Mouse (Mus musculus) left cerebral cortex, postnatal 10 days (tissue): Measurements from ENCODE around the gene Snap47. TPM values are rescaled to one million over a fixed set of nuclear protein-coding genes. Genes with fewer than 3 reads are reported as not detected.
"Not testable (repeated sequence)": the region's sequence is repeated elsewhere in the genome, so short reads cannot be mapped to it uniquely, and the experiment has no call there.

ENCODE experiments used
- DNase-seq, 2 experiments: peaks; one replicate each; pipeline ENCODE4 v3.0.0; 2021 to 2022; ENCODE audit warnings: low spot score in 2 of 2, mixed read lengths in 1 of 2; ENCODE audit errors: extremely low spot score in 1 of 2
- intact Hi-C: fragments of 180-260 bp; cut with DNase I; formaldehyde crosslinking; loops from one replicate; pipeline ENCODE4 v1.15.1; 2025
- total RNA-seq, 2 experiments: library from RNA; stranded (reverse); gene quantifications; 2 replicates each; pipeline ENCODE4 v1.2.3; 2021

The Snap47 gene
- total RNA-seq, 2 experiments from 2014 or later: 366 to 371 TPM

DNA sequence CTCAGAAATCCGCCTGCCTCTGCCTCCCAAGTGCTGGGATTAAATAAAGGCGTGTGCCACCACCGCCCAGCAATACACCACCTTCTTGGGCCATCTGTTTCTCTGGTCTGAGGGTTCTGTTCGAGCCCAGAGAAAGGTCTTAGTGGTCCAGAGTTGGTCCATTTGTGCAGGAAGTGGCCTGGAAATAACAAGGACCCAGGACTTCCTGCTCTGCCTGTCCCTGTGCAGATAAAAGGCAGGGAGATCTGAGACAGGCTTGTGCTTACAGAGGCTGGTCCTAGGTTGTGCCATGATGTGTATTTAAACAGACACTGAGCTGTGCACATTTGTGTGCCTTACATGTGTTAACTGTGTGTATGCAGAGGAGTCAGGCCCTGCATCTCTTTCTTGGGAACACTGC lies 62.2 kb downstream of the Snap47 start:
- intact Hi-C loops: no loop called here
- DNase-seq: no peak

DNA sequence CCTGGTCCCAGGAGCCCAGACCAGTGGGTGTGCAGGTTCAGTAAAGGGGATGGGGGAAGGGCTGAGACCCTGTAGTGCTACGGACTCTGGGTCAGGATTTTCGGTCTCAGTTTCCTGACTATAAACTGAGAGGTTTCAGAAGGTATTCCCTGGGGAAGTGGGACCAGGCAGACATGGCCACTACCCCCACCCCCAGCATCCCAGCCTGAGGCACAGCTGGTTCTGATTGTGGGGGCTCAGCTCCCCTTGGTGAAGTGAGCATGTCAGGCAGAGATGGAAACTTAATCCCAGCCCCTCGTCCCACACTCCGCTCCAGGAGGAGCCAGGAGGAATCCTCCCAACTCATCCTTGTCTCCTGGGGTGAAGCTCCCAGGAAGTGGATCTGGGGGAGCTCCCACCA lies 63.5 kb downstream of the Snap47 start:
- intact Hi-C loops: no loop called here
- no peak for DNase-seq

DNA sequence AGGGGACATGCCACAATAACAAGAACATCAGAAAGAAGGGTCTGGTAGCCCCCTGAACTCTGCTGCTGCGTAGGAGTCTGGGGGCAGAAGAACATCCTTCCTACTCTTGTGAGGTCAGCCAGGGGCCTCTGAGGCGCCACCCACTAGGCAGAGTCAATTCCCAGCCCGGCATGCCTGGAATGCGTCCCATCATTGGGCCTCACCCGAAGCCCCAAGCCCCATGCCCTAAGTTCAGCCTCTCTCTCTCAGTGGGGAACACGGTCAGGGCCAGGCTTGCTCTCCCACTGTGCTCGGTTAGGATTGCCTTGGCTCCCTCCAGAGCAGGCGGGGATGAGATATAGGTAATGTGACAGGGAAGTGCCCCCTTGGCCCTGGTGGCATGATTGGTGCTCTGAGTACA lies 65.9 kb downstream of the Snap47 start:
- peak in 1 of 2 experiments; percentile 57 for DNase-seq
- intact Hi-C loops: no loop called here

DNA sequence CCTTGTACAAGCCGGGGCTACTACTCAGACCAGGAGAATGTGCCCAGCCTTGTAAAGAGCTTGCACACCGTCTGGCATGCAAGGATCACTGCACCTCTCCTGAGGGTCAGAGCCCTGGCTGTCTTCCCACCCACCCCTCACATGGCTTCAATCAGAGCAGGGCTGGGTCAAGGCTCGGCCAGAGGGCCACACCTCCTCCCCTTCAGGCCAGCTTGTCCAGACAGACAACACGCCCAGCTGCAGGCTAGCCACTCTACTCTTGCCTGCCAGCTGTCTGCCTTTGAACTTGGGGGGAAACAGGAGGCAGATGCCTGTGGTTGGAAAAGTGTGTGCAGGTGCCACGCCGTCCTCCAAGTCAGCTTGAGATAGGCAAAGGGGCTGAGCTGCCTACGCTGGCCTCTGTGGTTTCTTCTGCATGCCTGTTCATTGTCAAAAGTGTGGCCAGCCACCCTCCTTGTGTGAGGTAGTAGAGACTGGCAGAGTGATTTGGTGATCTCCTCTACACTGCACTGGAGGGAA lies 66.5 kb downstream of the Snap47 start:
- peak in 1 of 2 experiments; percentile 53 for DNase-seq
- intact Hi-C loops: no loop called here

DNA sequence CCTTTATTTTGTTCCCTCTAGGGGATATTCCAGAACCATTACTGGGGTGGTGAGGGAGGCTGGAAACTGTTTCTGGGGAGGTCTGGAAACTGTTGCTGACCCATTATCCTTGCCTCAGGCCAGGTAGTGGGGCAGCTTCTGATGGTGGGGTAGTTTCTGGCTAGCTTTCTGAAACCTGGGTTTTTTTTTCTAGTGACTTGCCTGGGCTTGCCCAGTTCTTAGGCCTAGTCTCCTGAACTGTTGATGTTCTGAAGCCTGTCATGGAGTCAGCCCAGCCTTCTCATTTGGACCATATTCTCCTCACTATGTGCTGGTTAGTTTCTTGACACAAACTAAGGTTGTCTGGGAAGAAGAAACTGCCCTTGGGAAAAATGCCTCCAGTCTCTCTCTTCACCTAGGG lies 71.4 kb downstream of the Snap47 start:
- intact Hi-C loops: no loop called here
- peak in 1 of 2 experiments; percentile 6 for DNase-seq

DNA sequence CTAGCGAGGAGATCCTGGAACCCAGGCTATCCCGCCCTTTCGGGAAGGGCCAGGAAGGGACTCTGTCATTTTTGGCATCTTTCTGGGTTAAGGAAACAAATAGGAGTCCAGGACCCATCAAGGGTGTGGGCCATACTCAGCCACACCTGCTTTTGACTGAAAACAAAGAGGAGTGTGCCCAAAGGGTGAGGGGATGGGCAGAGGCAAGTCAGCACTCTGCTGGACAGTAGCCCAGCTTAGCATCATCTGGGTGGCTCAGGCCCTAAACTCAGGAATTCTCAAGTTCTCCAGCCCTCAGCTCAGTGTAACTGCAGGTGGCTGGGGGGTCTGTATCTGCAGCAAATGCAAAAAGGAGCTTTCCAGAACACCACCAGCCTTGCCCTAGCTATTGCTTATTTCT lies 73.0 kb downstream of the Snap47 start:
- intact Hi-C loops: no loop called here
- DNase-seq: no peak

DNA sequence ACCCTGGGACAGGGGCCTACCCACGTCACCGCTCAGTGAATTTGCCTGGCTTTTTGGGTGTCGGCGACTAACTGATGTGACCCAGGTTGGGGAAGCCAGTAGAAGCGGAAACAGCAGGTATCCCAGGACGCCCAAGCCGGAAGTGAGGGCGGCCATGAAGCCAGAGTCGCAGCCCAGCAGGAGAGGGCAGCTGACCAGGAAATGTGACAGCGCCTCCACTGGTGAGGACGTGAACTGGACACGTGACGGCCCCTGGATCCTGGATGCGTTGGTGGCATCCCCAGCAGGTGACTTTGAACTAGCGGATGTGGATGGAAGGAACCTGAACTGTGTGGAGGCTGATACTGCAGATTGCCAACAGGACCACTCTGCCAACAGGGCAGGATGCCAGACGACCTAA lies 75.5 kb downstream of the Snap47 start, which contains the start of gene Prss38:
Gene Prss38, minus strand, starts transcription at position 183 of the 400 bp plus-strand sequence.
- DNase-seq: no peak
- intact Hi-C loops: no loop called here

DNA sequence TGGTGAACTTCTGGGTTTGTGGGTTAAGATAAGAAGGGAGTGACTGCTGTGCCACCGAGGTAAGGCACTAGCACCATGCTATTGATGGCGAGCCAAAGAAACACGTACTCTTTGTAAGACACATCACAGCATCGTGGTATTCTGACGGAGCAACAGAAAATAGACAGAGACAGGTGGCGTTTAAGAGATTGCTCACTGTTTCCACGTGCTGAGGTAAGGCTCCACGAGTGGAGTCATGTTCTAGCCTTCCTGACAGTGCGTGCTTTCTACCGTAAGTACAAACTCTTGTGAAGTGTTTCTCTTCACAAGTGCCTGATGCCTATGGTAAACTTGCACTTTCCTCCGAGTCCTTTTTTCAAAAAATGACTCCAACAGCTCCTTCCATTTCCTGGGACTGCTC lies 81.1 kb downstream of the Snap47 start:
- DNase-seq: no peak
- intact Hi-C loops: no loop called here

DNA sequence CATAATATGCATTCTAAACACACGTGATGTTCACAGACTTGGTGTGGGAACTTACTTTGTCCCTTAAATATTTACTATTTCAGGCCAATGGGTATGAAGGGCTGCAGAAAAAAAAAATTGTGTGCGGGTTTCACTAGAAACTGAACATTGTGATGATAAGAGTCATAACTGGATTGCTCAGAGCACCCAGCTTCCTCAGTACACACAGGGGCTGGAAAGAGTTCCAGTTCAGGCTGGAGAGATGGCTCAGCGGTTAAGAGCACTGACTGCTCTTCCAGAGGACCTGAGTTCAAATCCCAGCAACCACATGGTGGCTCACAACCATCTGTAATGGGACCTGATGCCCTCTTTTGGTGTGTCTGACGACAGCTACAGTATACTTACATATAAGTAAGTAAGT lies 83.0 kb downstream of the Snap47 start:
- DNase-seq, intact Hi-C loops: not testable (repeated sequence)

DNA sequence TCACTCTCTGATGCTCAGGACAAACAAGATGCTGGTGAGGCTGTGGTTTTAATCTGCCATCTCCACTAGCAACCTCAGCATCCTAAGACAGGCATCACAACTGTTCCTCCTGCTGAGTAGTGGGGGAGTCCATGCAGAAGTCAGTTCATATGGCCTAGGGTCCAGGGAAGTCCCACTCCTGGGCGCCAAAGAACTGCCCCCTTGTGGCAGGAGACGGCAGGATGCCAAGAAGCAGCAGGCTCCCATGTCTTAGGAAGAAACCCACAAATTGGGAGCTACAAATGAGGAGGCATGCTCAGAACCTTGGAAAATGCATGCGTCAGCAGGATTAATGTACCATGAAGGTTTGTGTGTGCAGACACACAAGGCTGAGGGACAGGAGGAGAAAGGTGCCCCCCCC lies 84.4 kb downstream of the Snap47 start:
- intact Hi-C loops: no loop called here
- DNase-seq: peak in 1 of 2 experiments; percentile 47

DNA sequence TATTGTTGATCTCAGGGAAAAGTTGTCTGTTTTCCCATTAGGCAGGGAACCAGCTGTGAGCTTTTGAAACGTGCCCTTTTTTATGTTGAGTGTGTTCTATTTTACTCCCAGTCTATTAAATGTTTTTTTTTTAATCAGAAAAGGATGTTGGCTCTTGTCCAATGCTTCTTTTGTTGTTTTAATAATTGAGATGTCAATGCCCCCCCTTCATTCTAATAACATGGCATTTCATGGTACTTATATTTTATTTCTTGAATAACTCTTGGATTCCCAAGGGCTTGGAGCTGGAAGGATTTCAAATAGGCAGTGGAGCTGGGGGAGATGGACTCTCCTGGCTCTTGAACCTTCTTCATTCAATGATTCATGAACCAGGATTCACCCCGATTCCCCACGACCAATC lies 85.0 kb downstream of the Snap47 start:
- intact Hi-C loops: no loop called here
- no peak for DNase-seq

DNA sequence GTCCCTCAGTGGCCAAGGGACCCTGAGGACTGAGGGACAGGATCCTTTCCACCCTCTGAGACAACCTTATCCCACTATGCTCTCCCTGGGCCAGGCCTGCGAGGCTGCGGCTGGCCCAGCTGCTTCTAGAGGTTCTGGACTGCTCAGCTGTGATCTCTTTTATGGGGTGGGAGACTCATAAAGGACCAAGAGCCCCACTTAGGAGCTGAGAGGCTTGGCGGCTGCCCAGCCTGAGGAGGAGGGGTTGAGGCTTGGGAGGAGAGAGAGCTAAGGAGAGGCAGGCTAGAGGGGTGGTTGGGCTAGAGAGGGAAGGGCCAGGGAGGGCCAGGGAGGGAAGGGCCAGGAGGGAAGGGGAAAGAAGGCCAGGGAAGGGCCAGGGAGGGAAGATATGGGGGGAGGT lies 86.6 kb downstream of the Snap47 start:
- intact Hi-C loops: no loop called here
- no peak for DNase-seq

DNA sequence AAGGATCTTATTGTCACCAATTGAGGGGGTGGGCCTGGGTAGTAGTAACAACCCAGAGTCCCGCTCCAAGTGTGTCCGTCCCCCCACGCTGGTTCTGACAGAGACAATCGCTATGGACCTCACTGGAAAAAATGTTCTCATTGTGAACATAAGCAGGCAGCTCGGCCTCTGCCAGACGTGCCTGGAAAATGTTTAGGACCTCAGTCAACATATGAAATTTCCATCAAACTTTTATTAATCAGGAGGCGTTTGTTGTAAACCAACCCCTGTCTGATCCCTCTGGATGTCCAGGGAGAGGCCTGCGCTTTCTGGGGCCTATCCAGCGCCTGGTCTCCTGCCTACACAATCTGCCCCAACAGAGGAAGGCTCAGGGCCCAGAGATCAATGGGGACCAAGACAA lies 87.0 kb downstream of the Snap47 start:
- intact Hi-C loops: no loop called here

DNA sequence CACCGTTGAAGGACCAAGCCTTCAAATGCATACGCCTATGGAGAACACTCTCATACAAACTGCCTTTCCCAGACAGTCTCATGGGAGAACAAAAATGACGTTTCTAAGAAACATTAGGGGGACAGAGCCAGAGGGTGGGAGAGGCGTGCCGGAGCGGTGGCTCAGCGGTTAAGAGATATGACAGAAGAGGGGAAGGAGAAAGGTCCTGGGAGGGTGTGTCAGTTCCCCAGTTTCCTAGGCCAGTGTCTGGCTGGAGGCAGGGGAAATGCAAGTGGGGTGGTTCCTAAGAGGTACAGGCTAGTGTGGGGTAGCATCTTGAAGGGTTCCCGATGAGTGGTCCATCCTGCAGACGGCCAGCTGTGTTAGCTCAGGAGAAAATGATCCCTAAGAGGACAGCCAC lies 89.7 kb downstream of the Snap47 start:
- intact Hi-C loops: no loop called here
- no peak for DNase-seq

More for the DNA sequence above, 87.0 kb downstream of the Snap47 start:
- DNase-seq: no peak

Other genes starting within 250 kb of the Snap47 start
- 10 to 100 TPM; 36.7 to 42.7 TPM for gene Mrpl55, start 248.7 kb downstream of the Snap47 start, total RNA-seq
- gene 2310033P09Rik, start 242.9 kb downstream of the Snap47 start, total RNA-seq: 10 to 100 TPM; 19.7 to 20.4 TPM
- gene Arf1, start 222.9 kb downstream of the Snap47 start, total RNA-seq: 100 to 1,000 TPM; 433 to 443 TPM
- gene Wnt3a, start 160.4 kb downstream of the Snap47 start, total RNA-seq: not detected
- gene Wnt9a, start 144.3 kb downstream of the Snap47 start, total RNA-seq: 10 to 100 TPM; 14.0 to 15.2 TPM
- gene Prss38, start 75.5 kb downstream of the Snap47 start, total RNA-seq: not detected
- gene Jmjd4, start 1.1 kb downstream of the Snap47 start, total RNA-seq: 10 to 100 TPM; 34.4 to 34.5 TPM
- gene Zfp867, start 21.3 kb upstream of the Snap47 start, total RNA-seq: 1 to 10 TPM; 4.2 to 4.7 TPM
- 10 to 100 TPM; 15.6 to 16.2 TPM for gene Zkscan17, start 75.6 kb upstream of the Snap47 start, total RNA-seq
- gene Nlrp3, start 90.4 kb upstream of the Snap47 start, total RNA-seq: 1 to 10 TPM in 1 of 2 experiments, under 1 TPM in 1; 0.79 to 1.5 TPM
- not detected for gene Olfr222, start 125.0 kb upstream of the Snap47 start, total RNA-seq
- gene Olfr223, start 142.1 kb upstream of the Snap47 start, total RNA-seq: not detected
- gene Mprip, start 210.1 kb upstream of the Snap47 start, total RNA-seq: 100 to 1,000 TPM; 239 to 247 TPM